Mouse (Mus musculus): ENCODE measurements around the gene Dct. TPM values are rescaled to one million over a fixed set of nuclear protein-coding genes. Genes with fewer than 3 reads are reported as not detected.
A peak's percentile ranks its signal among the peaks of the same experiment; 100 is the strongest.

The Dct gene
- total and polyA plus RNA-seq, 2 experiments from 2014 or later = 3.1 to 4.0 TPM

DNA sequence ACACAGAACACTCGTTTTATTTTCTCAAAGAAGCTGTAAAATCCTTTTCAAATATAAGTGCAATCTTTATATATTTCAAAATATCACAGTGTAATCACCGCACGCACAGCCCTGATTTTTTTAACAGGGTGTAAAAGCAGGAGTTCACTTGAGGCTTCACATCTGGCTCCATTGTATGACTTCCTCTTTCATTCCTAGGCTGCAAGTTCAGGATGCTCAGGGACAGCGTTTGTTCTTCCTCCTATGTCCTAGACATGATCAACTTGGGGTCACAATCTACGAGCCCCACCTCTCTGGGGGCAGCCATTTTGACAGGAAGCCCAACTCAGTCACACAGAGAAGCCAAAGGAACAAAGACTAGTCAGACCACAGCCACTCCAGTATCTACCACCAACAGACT is 32.7 kb downstream of the Dct start:
- Histone ChIP-seq H3K9me3 (replicated peaks; ENCODE audit: control insufficient read depth, low read length) (no peaks in the 10 kb centered on the region), H3K4me2 (ENCODE audit: low read depth, low read length) (no peak overlapping the region), H3K4me3 (ENCODE audit: low read depth, low read length) (no peak overlapping the region), H3K27ac (ENCODE audit: low read depth) (no peak overlapping the region), H3K36me3 (replicated peaks; ENCODE audit: control insufficient read depth, insufficient read depth, low read length) (no peaks in the 10 kb centered on the region), H3K9ac (replicated peaks; ENCODE audit: low read depth, low read length) (no peak overlapping the region), H3K27me3 (ENCODE audit: control insufficient read depth, insufficient read depth, low read length) (peaks cover 11% of the 10 kb centered on the region; the same call in 1 of the 2 replicates), H3K4me1 (ENCODE audit: control insufficient read depth, insufficient read depth) (no peaks in the 10 kb centered on the region)
- ATAC-seq (ENCODE audit: insufficient read depth, low read depth) (no peak), DNase-seq (ENCODE audit: low spot score) (no peak)
- 67% methylated on average over 5 of the region's 5 CpGs for WGBS
- no peak for TF ChIP-seq CTCF (IDR thresholded peaks at IDR 0.05; ENCODE audit: low read depth)

DNA sequence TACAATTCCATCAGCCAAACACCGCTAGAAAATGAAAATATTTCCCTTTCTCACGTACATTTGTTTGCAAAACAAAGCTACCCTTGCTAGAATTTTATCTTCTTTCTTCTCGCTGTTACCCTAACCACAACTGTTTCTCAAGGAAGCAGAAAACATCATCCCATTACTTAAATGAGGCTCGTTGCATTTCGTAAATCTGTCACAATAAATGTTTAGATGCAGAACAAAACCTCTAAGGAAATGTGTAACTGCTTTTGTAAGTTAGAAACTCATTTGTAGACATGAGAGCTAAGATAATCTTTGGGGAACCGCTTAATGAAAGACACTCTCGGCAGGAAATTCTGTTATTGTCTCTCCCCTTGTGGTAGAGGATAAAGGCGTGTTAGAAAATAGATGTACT is 38.8 kb downstream of the Dct start:
- no peaks in the 10 kb centered on the region for H3K36me3 ChIP-seq (replicated peaks; ENCODE audit: control insufficient read depth, insufficient read depth, low read length)
- no peak overlapping the region for H3K9ac ChIP-seq (replicated peaks; ENCODE audit: low read depth, low read length)
- TF ChIP-seq CTCF (IDR thresholded peaks at IDR 0.05; ENCODE audit: low read depth) = no peak
- TF ChIP-seq EP300 (IDR thresholded peaks at IDR 0.05; ENCODE audit: low read depth) = no peak
- no peaks in the 10 kb centered on the region for H3K9me3 ChIP-seq (replicated peaks; ENCODE audit: control insufficient read depth, low read length)
- ATAC-seq (ENCODE audit: insufficient read depth, low read depth) = no peak
- no peak overlapping the region for H3K4me3 ChIP-seq (ENCODE audit: low read depth, low read length)
- 74% methylated on average over 8 of the region's 8 CpGs for WGBS
- H3K27me3 ChIP-seq (ENCODE audit: control insufficient read depth, insufficient read depth, low read length) = peaks cover 27% of the 10 kb centered on the region
- no peaks in the 10 kb centered on the region for H3K4me1 ChIP-seq (ENCODE audit: control insufficient read depth, insufficient read depth)
- no peak for DNase-seq (ENCODE audit: low spot score)
- no peak overlapping the region for H3K27ac ChIP-seq (ENCODE audit: low read depth)
- H3K4me2 ChIP-seq (ENCODE audit: low read depth, low read length) = no peak overlapping the region

DNA sequence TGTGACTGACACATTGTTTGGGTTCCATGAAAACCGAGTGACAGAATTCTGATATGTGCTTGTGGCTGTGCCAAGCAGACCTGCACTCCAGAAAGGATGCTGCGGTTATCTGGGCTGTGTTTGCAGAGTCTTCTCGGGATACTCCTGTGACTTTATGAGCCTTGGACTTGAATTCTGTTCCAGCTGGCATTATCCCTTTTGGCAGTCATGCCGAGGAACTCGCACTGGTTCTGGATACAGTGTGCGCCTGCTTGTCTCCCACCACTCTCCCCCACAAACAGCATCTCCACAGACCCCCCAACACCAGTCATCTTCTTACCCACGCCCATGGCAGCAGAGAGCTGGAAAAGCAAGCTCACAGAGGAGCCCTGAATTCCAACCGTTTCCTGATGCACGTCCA is 42.5 kb downstream of the Dct start:
- Histone ChIP-seq H3K4me2 (ENCODE audit: low read depth, low read length) (no peak overlapping the region), H3K27me3 (ENCODE audit: control insufficient read depth, insufficient read depth, low read length) (peaks cover 35% of the 10 kb centered on the region), H3K27ac (ENCODE audit: low read depth) (no peak overlapping the region), H3K9me3 (replicated peaks; ENCODE audit: control insufficient read depth, low read length) (no peaks in the 10 kb centered on the region), H3K4me1 (ENCODE audit: control insufficient read depth, insufficient read depth) (no peaks in the 10 kb centered on the region), H3K36me3 (replicated peaks; ENCODE audit: control insufficient read depth, insufficient read depth, low read length) (no peaks in the 10 kb centered on the region), H3K9ac (replicated peaks; ENCODE audit: low read depth, low read length) (no peak overlapping the region), H3K4me3 (ENCODE audit: low read depth, low read length) (no peak overlapping the region)
- ATAC-seq (ENCODE audit: insufficient read depth, low read depth) (no peak), DNase-seq (ENCODE audit: low spot score) (no peak)
- TF ChIP-seq EP300 (IDR thresholded peaks at IDR 0.05; ENCODE audit: low read depth) = no peak
- no peak for TF ChIP-seq CTCF (IDR thresholded peaks at IDR 0.05; ENCODE audit: low read depth)
- 65% methylated on average over 9 of the region's 9 CpGs for WGBS

DNA sequence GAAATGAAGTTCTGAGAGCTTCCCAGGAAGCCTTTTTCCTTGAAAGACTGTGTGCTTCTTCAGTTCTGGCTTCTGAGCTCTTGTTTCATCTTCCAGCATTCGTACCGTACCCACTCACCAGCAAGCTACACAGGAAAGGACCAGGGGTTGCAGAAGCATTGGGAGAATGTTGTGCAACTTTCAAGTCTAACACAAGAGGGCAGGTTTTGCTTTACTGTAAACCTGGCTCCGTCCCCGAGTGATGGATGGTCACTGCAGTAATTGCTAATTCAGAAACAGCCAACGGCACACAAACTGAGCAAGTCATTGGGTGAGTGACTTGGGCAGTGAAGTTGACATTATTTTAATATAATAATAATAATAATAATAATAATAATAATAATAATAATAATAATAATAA is 46.3 kb downstream of the Dct start:
- DNase-seq (ENCODE audit: low spot score) (peak; percentile 65), ATAC-seq (ENCODE audit: insufficient read depth, low read depth) (0 out of 2 replicates have a peak, but pooled peaks have one; percentile 22)
- Histone ChIP-seq H3K9me3 (replicated peaks; ENCODE audit: control insufficient read depth, low read length) (no peaks in the 10 kb centered on the region), H3K9ac (replicated peaks; ENCODE audit: low read depth, low read length) (no peak overlapping the region), H3K4me1 (ENCODE audit: control insufficient read depth, insufficient read depth) (peaks cover 5% of the 10 kb centered on the region), H3K4me3 (ENCODE audit: low read depth, low read length) (no peak overlapping the region), H3K27me3 (ENCODE audit: control insufficient read depth, insufficient read depth, low read length) (peaks cover 47% of the 10 kb centered on the region), H3K4me2 (ENCODE audit: low read depth, low read length) (no peak overlapping the region), H3K36me3 (replicated peaks; ENCODE audit: control insufficient read depth, insufficient read depth, low read length) (no peaks in the 10 kb centered on the region), H3K27ac (ENCODE audit: low read depth) (no peak overlapping the region)
- TF ChIP-seq EP300 (IDR thresholded peaks at IDR 0.05; ENCODE audit: low read depth) (no peak), CTCF (IDR thresholded peaks at IDR 0.05; ENCODE audit: low read depth) (peak; percentile 85)
- WGBS = 13% methylated on average over 5 of the region's 5 CpGs

DNA sequence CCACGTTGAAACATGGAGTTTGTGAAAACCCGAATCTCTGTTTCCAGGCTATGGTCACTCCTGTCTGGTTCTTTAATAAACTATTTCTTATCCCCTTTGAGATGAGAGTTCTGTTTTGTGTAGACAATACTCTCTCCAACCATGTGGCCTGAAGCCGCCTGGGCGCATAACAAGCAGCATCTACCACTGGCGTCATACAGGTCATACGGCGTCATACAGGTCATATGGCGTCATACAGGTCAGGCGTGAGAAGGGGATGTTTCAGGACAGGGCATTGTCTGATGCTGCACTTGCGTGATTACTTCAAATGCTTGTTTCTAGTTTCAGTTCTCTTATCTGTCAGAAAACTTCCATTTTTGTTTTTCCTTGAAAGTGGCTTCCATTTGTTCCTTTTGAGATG is 47.6 kb downstream of the Dct start:
- Histone ChIP-seq H3K27me3 (ENCODE audit: control insufficient read depth, insufficient read depth, low read length) (peaks cover 34% of the 10 kb centered on the region), H3K4me3 (ENCODE audit: low read depth, low read length) (no peak overlapping the region), H3K4me2 (ENCODE audit: low read depth, low read length) (no peak overlapping the region), H3K4me1 (ENCODE audit: control insufficient read depth, insufficient read depth) (peaks cover 5% of the 10 kb centered on the region), H3K9ac (replicated peaks; ENCODE audit: low read depth, low read length) (no peak overlapping the region), H3K27ac (ENCODE audit: low read depth) (no peak overlapping the region), H3K36me3 (replicated peaks; ENCODE audit: control insufficient read depth, insufficient read depth, low read length) (no peaks in the 10 kb centered on the region), H3K9me3 (replicated peaks; ENCODE audit: control insufficient read depth, low read length) (no peaks in the 10 kb centered on the region)
- WGBS = 83% methylated on average over 10 of the region's 10 CpGs
- DNase-seq (ENCODE audit: low spot score) (no peak), ATAC-seq (ENCODE audit: insufficient read depth, low read depth) (no peak)
- TF ChIP-seq EP300 (IDR thresholded peaks at IDR 0.05; ENCODE audit: low read depth) = no peak
- no peak for TF ChIP-seq CTCF (IDR thresholded peaks at IDR 0.05; ENCODE audit: low read depth)

DNA sequence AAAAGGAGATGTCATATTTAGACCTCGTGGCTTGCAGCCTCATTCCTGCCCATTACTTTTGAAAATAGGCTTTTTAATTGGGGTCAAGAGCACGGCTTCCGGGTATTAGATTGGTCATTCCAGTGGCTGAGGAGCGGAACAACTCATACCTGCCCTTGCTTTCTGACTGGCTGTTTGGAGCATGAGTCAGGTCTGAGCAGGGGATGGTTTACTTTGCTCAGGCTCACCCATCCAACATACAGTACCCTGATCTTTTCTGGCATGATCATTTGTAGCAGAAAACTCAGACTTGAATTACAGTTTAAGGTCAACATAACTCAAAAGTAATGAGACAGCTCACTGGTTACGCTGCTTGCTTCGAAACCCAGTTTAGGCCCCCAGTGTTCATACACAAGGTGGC is 58.2 kb downstream of the Dct start:
- Histone ChIP-seq H3K4me2 (ENCODE audit: low read depth, low read length) (no peak overlapping the region), H3K27me3 (ENCODE audit: control insufficient read depth, insufficient read depth, low read length) (peaks cover 62% of the 10 kb centered on the region), H3K9ac (replicated peaks; ENCODE audit: low read depth, low read length) (no peak overlapping the region), H3K4me3 (ENCODE audit: low read depth, low read length) (no peak overlapping the region), H3K27ac (ENCODE audit: low read depth) (no peak overlapping the region), H3K9me3 (replicated peaks; ENCODE audit: control insufficient read depth, low read length) (0 out of 2 replicates have a peak, but pooled peaks cover 3% of the 10 kb centered on the region), H3K4me1 (ENCODE audit: control insufficient read depth, insufficient read depth) (no peaks in the 10 kb centered on the region), H3K36me3 (replicated peaks; ENCODE audit: control insufficient read depth, insufficient read depth, low read length) (no peaks in the 10 kb centered on the region)
- ATAC-seq (ENCODE audit: insufficient read depth, low read depth) (no peak), DNase-seq (ENCODE audit: low spot score) (no peak)
- TF ChIP-seq CTCF (IDR thresholded peaks at IDR 0.05; ENCODE audit: low read depth) (no peak), EP300 (IDR thresholded peaks at IDR 0.05; ENCODE audit: low read depth) (no peak)
- 87% methylated on average over 6 of the region's 6 CpGs for WGBS

All from heart, postnatal 0 days (tissue).